Comparison of ENCODE assay signal across 8 mouse cellular contexts in genomic region chr6:138422671-138423321, GRCm38 (mm10).
DNase-seq lines count a peak whose midpoint lies in the region; ATAC-seq lines count a peak whose summit lies in the region.

No protein-coding gene starts in this region.

- intact Hi-C loops in gastrocnemius, postnatal 14 days (cut with DNase I; ENCODE audit: low total_unique reads) = no loop called here

- H3K9ac ChIP-seq in kidney, embryonic 15.5 days = no peak overlapping the region
- H3K9ac ChIP-seq in embryonic facial prominence, embryonic 14.5 days (ENCODE audit: low read depth, low read length) = peak overlapping the region; percentile 54
- H3K9ac ChIP-seq in hindbrain, embryonic 13.5 days = peak overlapping the region; percentile 73
- H3K9ac ChIP-seq in limb, embryonic 15.5 days = 0 out of 2 replicates have a peak overlapping the region, but pooled peaks have one; percentile 7

- no peak for DNase-seq in kidney, adult 11 months
- peak; percentile 56 for DNase-seq in embryonic facial prominence, embryonic 14.5 days (ENCODE audit: low spot score)
- DNase-seq in right cerebral cortex, adult 18-20 months = peak; percentile 75
- no peak for DNase-seq in gastrocnemius, postnatal 14 days
- no peak for DNase-seq in urinary bladder, adult 2 months (ENCODE audit: low spot score)

- H3K4me3 ChIP-seq in kidney, embryonic 15.5 days (replicated peaks) = peak overlapping the region; percentile 41
- peak overlapping the region; percentile 44 for H3K4me3 ChIP-seq in embryonic facial prominence, embryonic 14.5 days (ENCODE audit: low read depth, low read length)
- peak overlapping the region; percentile 51 for H3K4me3 ChIP-seq in hindbrain, embryonic 13.5 days
- peak overlapping the region; percentile 35 for H3K4me3 ChIP-seq in limb, embryonic 15.5 days

- peaks cover 29% of the 10 kb centered on the region for H3K4me1 ChIP-seq in kidney, embryonic 15.5 days
- peaks cover 17% of the 10 kb centered on the region; the same call in 1 of the 2 replicates for H3K4me1 ChIP-seq in embryonic facial prominence, embryonic 14.5 days (ENCODE audit: control insufficient read depth, insufficient read depth, low read length)
- H3K4me1 ChIP-seq in hindbrain, embryonic 13.5 days (replicated peaks) = peaks cover 81% of the 10 kb centered on the region
- peaks cover 15% of the 10 kb centered on the region; the same call in 1 of the 2 replicates for H3K4me1 ChIP-seq in limb, embryonic 15.5 days

- peak overlapping the region; percentile 70 for H3K4me2 ChIP-seq in kidney, embryonic 15.5 days
- peak overlapping the region; percentile 77 for H3K4me2 ChIP-seq in embryonic facial prominence, embryonic 14.5 days (ENCODE audit: low read depth, low read length)
- H3K4me2 ChIP-seq in hindbrain, embryonic 13.5 days = peak overlapping the region; percentile 78
- H3K4me2 ChIP-seq in limb, embryonic 15.5 days = peak overlapping the region; percentile 56

- no peak overlapping the region for H3K27ac ChIP-seq in kidney, embryonic 15.5 days
- H3K27ac ChIP-seq in embryonic facial prominence, embryonic 14.5 days (replicated peaks; ENCODE audit: low read depth, low read length) = no peak overlapping the region
- H3K27ac ChIP-seq in hindbrain, embryonic 13.5 days = peak overlapping the region; percentile 91
- H3K27ac ChIP-seq in limb, embryonic 15.5 days = no peak overlapping the region

- WGBS in kidney, embryonic 15.5 days = under 1% methylated on average over 16 of the region's 16 CpGs
- WGBS in embryonic facial prominence, embryonic 14.5 days = under 1% methylated on average over 16 of the region's 16 CpGs
- 2% methylated on average over 16 of the region's 16 CpGs for WGBS in hindbrain, embryonic 13.5 days
- 1% methylated on average over 15 of the region's 16 CpGs for WGBS in limb, embryonic 15.5 days

- ATAC-seq in kidney, embryonic 15.5 days (replicated peaks; ENCODE audit: low FRiP score) = peak; percentile 54; the same call in 1 of the 2 replicates
- no peak for ATAC-seq in embryonic facial prominence, embryonic 14.5 days (ENCODE audit: low read depth)
- peak; percentile 19; the same call in 1 of the 2 replicates for ATAC-seq in hindbrain, embryonic 13.5 days (ENCODE audit: low FRiP score)
- no peak for ATAC-seq in limb, embryonic 15.5 days (ENCODE audit: insufficient number of reproducible peaks, low FRiP score, low TSS enrichment, low read depth)

- peaks cover 66% of the 10 kb centered on the region for H3K27me3 ChIP-seq in kidney, embryonic 15.5 days
- H3K27me3 ChIP-seq in embryonic facial prominence, embryonic 14.5 days (replicated peaks; ENCODE audit: control insufficient read depth, insufficient read depth, low read length) = peaks cover 21% of the 10 kb centered on the region
- peaks cover 5% of the 10 kb centered on the region for H3K27me3 ChIP-seq in hindbrain, embryonic 13.5 days
- H3K27me3 ChIP-seq in limb, embryonic 15.5 days = peaks cover 46% of the 10 kb centered on the region

- H3K9me3 ChIP-seq in kidney, embryonic 15.5 days (replicated peaks) = no peaks in the 10 kb centered on the region
- H3K9me3 ChIP-seq in embryonic facial prominence, embryonic 14.5 days (ENCODE audit: control insufficient read depth, low read length) = no peaks in the 10 kb centered on the region
- H3K9me3 ChIP-seq in hindbrain, embryonic 13.5 days = no peaks in the 10 kb centered on the region
- no peaks in the 10 kb centered on the region for H3K9me3 ChIP-seq in limb, embryonic 15.5 days

- H3K36me3 ChIP-seq in kidney, embryonic 15.5 days = no peaks in the 10 kb centered on the region
- no peaks in the 10 kb centered on the region for H3K36me3 ChIP-seq in embryonic facial prominence, embryonic 14.5 days (ENCODE audit: control insufficient read depth, insufficient read depth, low read length)
- H3K36me3 ChIP-seq in hindbrain, embryonic 13.5 days = no peaks in the 10 kb centered on the region
- no peaks in the 10 kb centered on the region for H3K36me3 ChIP-seq in limb, embryonic 15.5 days

Comparison
In these comparisons a context has a peak if more than half of its experiments do, and no peak if none do; other contexts are left out.
1. ATAC-seq: peak in kidney, embryonic 15.5 days (single experiment) and hindbrain, embryonic 13.5 days (single experiment); none in embryonic facial prominence, embryonic 14.5 days (single experiment) and limb, embryonic 15.5 days (single experiment).
2. DNase-seq: peak in embryonic facial prominence, embryonic 14.5 days (single experiment) and right cerebral cortex, adult 18-20 months (single experiment); none in kidney, adult 11 months (single experiment), gastrocnemius, postnatal 14 days (single experiment) and urinary bladder, adult 2 months (single experiment).
3. Peak in every context shown above with its lines, with median percentiles within 50 percentile points of each other: H3K4me2 ChIP-seq and H3K4me3 ChIP-seq.